Mouse (Mus musculus) hindbrain, embryonic 13.5 days (tissue): ENCODE measurements around the gene Trim80. TPM values are rescaled to one million over a fixed set of nuclear protein-coding genes. Genes with fewer than 3 reads are reported as not detected.

Source experiments
- ATAC-seq: fragments of 200-750 bp; cut with Nextera tagmentation; 2 replicates; pipeline ENCODE4 v1.8.0; 2017; ENCODE audit warnings: moderate TSS enrichment; ENCODE audit not compliant: low FRiP score
- H3K27ac ChIP-seq: fragments of 300-500 bp; sonication (generic); 2 replicates; pipeline ENCODE4 v1.5.1; 2015; ENCODE audit warnings: inconsistent platforms, mild to moderate bottlenecking, moderate library complexity
- H3K27me3 ChIP-seq: fragments of 300-500 bp; sonication (generic); 2 replicates; pipeline ENCODE4 v1.6.1; 2015; ENCODE audit warnings: mild to moderate bottlenecking, inconsistent platforms
- H3K36me3 ChIP-seq: fragments of 300-500 bp; sonication (generic); 2 replicates; pipeline ENCODE4 v1.6.1; 2015; ENCODE audit warnings: mild to moderate bottlenecking, inconsistent platforms
- H3K4me1 ChIP-seq: fragments of 300-500 bp; sonication (generic); replicated peaks from 2 replicates; pipeline ENCODE4 v1.6.1; 2015; ENCODE audit warnings: inconsistent platforms
- H3K4me2 ChIP-seq: fragments of 300-500 bp; sonication (generic); 2 replicates; pipeline ENCODE4 v1.6.1; 2015; ENCODE audit warnings: inconsistent platforms, mild to moderate bottlenecking, moderate library complexity
- H3K4me3 ChIP-seq: fragments of 300-500 bp; sonication (generic); 2 replicates; pipeline ENCODE4 v1.5.1; 2015; ENCODE audit warnings: mild to moderate bottlenecking, inconsistent platforms
- H3K9ac ChIP-seq: fragments of 300-500 bp; sonication (generic); 2 replicates; pipeline ENCODE4 v1.6.1; 2015; ENCODE audit warnings: mild to moderate bottlenecking, inconsistent platforms
- H3K9me3 ChIP-seq: fragments of 300-500 bp; sonication (generic); 2 replicates; pipeline ENCODE4 v1.6.1; 2016; ENCODE audit warnings: inconsistent platforms
- WGBS: fragments of 180-500 bp; shearing (Covaris S2); methylation state at CpG from one replicate; pipeline ENCODE4 v1.1.7; 2015; 5-methylcytosine and 5-hydroxymethylcytosine counted together
- polyA plus RNA-seq: library from polyadenylated mRNA; unstranded; fragments of >200 nt; fragmentation: Nextera tagmentation; extraction: Ambion mirVana; gene quantifications from 2 replicates; pipeline ENCODE4 v1.2.1, GENCODE M21; 2015

Gene Trim80
- polyA plus RNA-seq, result not detected in 2 replicates

GRCm38 (mm10) chr11:115439906-115440595 lies at the start of gene Trim80:
Gene Trim80 (plus strand): TSS chr11:115440545.
- H3K4me3 ChIP-seq, result no peak within 1 kb of the TSS
- H3K4me1 ChIP-seq, result peaks cover 17% of the 10 kb centered on the region
- H3K36me3 ChIP-seq, result no peaks in the 10 kb centered on the region
- 94% methylated on average over 9 of the region's 9 CpGs for WGBS
- no peak within 1 kb of the TSS for H3K4me2 ChIP-seq
- H3K9ac ChIP-seq, result no peak within 1 kb of the TSS
- H3K9me3 ChIP-seq, result no peaks in the 10 kb centered on the region
- H3K27me3 ChIP-seq, result peaks cover 5% of the 10 kb centered on the region
- no peak for ATAC-seq
- H3K27ac ChIP-seq, result no peak within 1 kb of the TSS

- H3K9ac ChIP-seq, result no peak overlapping the region
- no peak overlapping the region for H3K27ac ChIP-seq
- H3K4me3 ChIP-seq, result no peak overlapping the region
- no peak for ATAC-seq
- 91% methylated on average over 7 of the region's 7 CpGs for WGBS
- no peaks in the 10 kb centered on the region for H3K9me3 ChIP-seq
- no peak overlapping the region for H3K4me2 ChIP-seq
- H3K27me3 ChIP-seq, result 0 out of 2 replicates have a peak, but pooled peaks cover 3% of the 10 kb centered on the region
- H3K36me3 ChIP-seq, result peaks cover 68% of the 10 kb centered on the region
- peaks cover 6% of the 10 kb centered on the region for H3K4me1 ChIP-seq
These were observed 49.0 kb upstream of the Trim80 start for GRCm38 (mm10) chr11:115391358-115391757.

GRCm38 (mm10) chr11:115393721-115394325 lies 46.5 kb upstream of the Trim80 start:
- no peaks in the 10 kb centered on the region for H3K4me1 ChIP-seq
- 68% methylated on average over 33 of the region's 34 CpGs for WGBS
- H3K4me2 ChIP-seq, result no peak overlapping the region
- H3K36me3 ChIP-seq, result peaks cover 74% of the 10 kb centered on the region
- no peak overlapping the region for H3K27ac ChIP-seq
- 0 out of 2 replicates have a peak, but pooled peaks cover 3% of the 10 kb centered on the region for H3K27me3 ChIP-seq
- no peak overlapping the region for H3K9ac ChIP-seq
- no peaks in the 10 kb centered on the region for H3K9me3 ChIP-seq
- H3K4me3 ChIP-seq, result no peak overlapping the region
- no peak; the same call in 1 of the 2 replicates for ATAC-seq

- H3K27me3 ChIP-seq, result 0 out of 2 replicates have a peak, but pooled peaks cover 3% of the 10 kb centered on the region
- H3K9ac ChIP-seq, result no peak overlapping the region
- H3K4me2 ChIP-seq, result no peak overlapping the region
- H3K9me3 ChIP-seq, result no peaks in the 10 kb centered on the region
- H3K27ac ChIP-seq, result no peak overlapping the region
- peaks cover 16% of the 10 kb centered on the region for H3K4me1 ChIP-seq
- H3K4me3 ChIP-seq, result no peak overlapping the region
- 86% methylated on average over 7 of the region's 7 CpGs for WGBS
- H3K36me3 ChIP-seq, result peaks cover 39% of the 10 kb centered on the region
- ATAC-seq, result no peak
These were observed 42.3 kb upstream of the Trim80 start for GRCm38 (mm10) chr11:115398085-115398484.

GRCm38 (mm10) chr11:115400126-115400525 lies 40.2 kb upstream of the Trim80 start:
- Histone ChIP-seq H3K9ac (no peak overlapping the region), H3K4me1 (peaks cover 29% of the 10 kb centered on the region), H3K36me3 (peaks cover 18% of the 10 kb centered on the region), H3K4me2 (no peak overlapping the region), H3K27ac (peak overlapping the region; percentile 71), H3K9me3 (no peaks in the 10 kb centered on the region), H3K27me3 (no peaks in the 10 kb centered on the region), H3K4me3 (no peak overlapping the region)
- no peak for ATAC-seq
- WGBS, result 64% methylated on average over 3 of the region's 3 CpGs

- H3K4me1 ChIP-seq, result peaks cover 35% of the 10 kb centered on the region
- peak; percentile 12; the same call in 1 of the 2 replicates for ATAC-seq
- H3K9me3 ChIP-seq, result no peaks in the 10 kb centered on the region
- H3K4me3 ChIP-seq, result no peak overlapping the region
- peak overlapping the region; percentile 71 for H3K27ac ChIP-seq
- peaks cover 14% of the 10 kb centered on the region for H3K36me3 ChIP-seq
- 0 out of 2 replicates have a peak overlapping the region, but pooled peaks have one; percentile 39 for H3K9ac ChIP-seq
- 39% methylated on average over 11 of the region's 11 CpGs for WGBS
- peak overlapping the region; percentile 18; the same call in 1 of the 2 replicates for H3K4me2 ChIP-seq
- no peaks in the 10 kb centered on the region for H3K27me3 ChIP-seq
These were observed 39.5 kb upstream of the Trim80 start for GRCm38 (mm10) chr11:115400630-115401391.

GRCm38 (mm10) chr11:115403338-115404124 lies 36.8 kb upstream of the Trim80 start, which contains the start of gene Mrpl58:
Gene Mrpl58 (plus strand): TSS chr11:115403752.
- ATAC-seq, result peak; percentile 88
- Histone ChIP-seq H3K4me1 (peaks cover 45% of the 10 kb centered on the region), H3K4me2 (peak within 1 kb of the TSS; percentile 71), H3K36me3 (peaks cover 30% of the 10 kb centered on the region), H3K27me3 (no peaks in the 10 kb centered on the region), H3K9ac (peak within 1 kb of the TSS; percentile 93), H3K4me3 (peak within 1 kb of the TSS; percentile 74), H3K9me3 (no peaks in the 10 kb centered on the region), H3K27ac (peak within 1 kb of the TSS; percentile 95)
- 4% methylated on average over 50 of the region's 50 CpGs for WGBS

- H3K27ac ChIP-seq, result no peak overlapping the region
- H3K9me3 ChIP-seq, result no peaks in the 10 kb centered on the region
- H3K36me3 ChIP-seq, result peaks cover 46% of the 10 kb centered on the region
- peaks cover 58% of the 10 kb centered on the region for H3K4me1 ChIP-seq
- no peak for ATAC-seq
- 97% methylated on average over 6 of the region's 6 CpGs for WGBS
- H3K4me3 ChIP-seq, result no peak overlapping the region
- H3K9ac ChIP-seq, result no peak overlapping the region
- H3K27me3 ChIP-seq, result no peaks in the 10 kb centered on the region
- no peak overlapping the region for H3K4me2 ChIP-seq
These were observed 34.6 kb upstream of the Trim80 start for GRCm38 (mm10) chr11:115405723-115406122.

GRCm38 (mm10) chr11:115406858-115407401 lies 33.4 kb upstream of the Trim80 start:
- peaks cover 64% of the 10 kb centered on the region for H3K4me1 ChIP-seq
- H3K27me3 ChIP-seq, result no peaks in the 10 kb centered on the region
- H3K4me3 ChIP-seq, result no peak overlapping the region
- no peak for ATAC-seq
- no peak overlapping the region for H3K4me2 ChIP-seq
- H3K9ac ChIP-seq, result no peak overlapping the region
- H3K36me3 ChIP-seq, result peaks cover 53% of the 10 kb centered on the region
- H3K27ac ChIP-seq, result no peak overlapping the region
- 96% methylated on average over 17 of the region's 17 CpGs for WGBS
- H3K9me3 ChIP-seq, result no peaks in the 10 kb centered on the region

GRCm38 (mm10) chr11:115408266-115408920 lies 32.0 kb upstream of the Trim80 start:
- H3K36me3 ChIP-seq, result peaks cover 53% of the 10 kb centered on the region
- no peaks in the 10 kb centered on the region for H3K27me3 ChIP-seq
- no peak for ATAC-seq
- H3K4me3 ChIP-seq, result no peak overlapping the region
- H3K9me3 ChIP-seq, result no peaks in the 10 kb centered on the region
- 83% methylated on average over 6 of the region's 6 CpGs for WGBS
- H3K4me2 ChIP-seq, result no peak overlapping the region
- H3K9ac ChIP-seq, result no peak overlapping the region
- H3K4me1 ChIP-seq, result peaks cover 71% of the 10 kb centered on the region
- peak overlapping the region; percentile 81 for H3K27ac ChIP-seq

- peaks cover 53% of the 10 kb centered on the region for H3K36me3 ChIP-seq
- 27% methylated on average over 7 of the region's 7 CpGs for WGBS
- H3K27me3 ChIP-seq, result no peaks in the 10 kb centered on the region
- H3K4me3 ChIP-seq, result no peak overlapping the region
- H3K9me3 ChIP-seq, result no peaks in the 10 kb centered on the region
- H3K27ac ChIP-seq, result peak overlapping the region; percentile 81
- peaks cover 74% of the 10 kb centered on the region for H3K4me1 ChIP-seq
- ATAC-seq, result no peak
- peak overlapping the region; percentile 46 for H3K9ac ChIP-seq
- H3K4me2 ChIP-seq, result no peak overlapping the region
These were observed 30.8 kb upstream of the Trim80 start for GRCm38 (mm10) chr11:115409556-115409955.
